Comparison of ENCODE assay signal across 17 mouse cellular contexts in the genomic region with DNA sequence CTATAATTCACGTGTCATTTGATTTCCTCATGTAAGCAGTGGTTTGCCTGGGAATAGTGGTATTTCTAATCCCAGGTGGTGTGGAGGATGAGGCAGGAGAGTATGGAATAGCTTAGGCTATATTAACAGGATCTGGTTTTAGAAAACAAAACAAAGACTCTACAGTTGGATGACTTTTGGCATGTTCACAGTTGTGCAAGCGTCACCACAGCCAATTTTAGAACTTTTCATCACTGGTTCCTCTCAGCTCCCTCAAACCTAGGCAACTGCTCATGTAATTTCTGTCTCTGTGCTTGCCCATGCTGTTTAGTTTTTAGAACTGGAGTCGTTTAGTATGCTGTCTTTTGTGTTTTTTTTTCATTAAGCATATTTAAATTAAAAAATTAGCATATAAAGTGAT. TPM values are rescaled to one million over a fixed set of nuclear protein-coding genes. Genes with fewer than 3 reads are reported as not detected.
DNase-seq lines count a peak whose midpoint lies in the region; ATAC-seq and TF ChIP-seq lines count a peak whose summit lies in the region.
"Had no signal": no experiment of that assay in that cellular context is flagged by ENCODE, and none has a peak within 500 bp of the region (broad histone marks: within the 10 kb centered on the region; RNA-seq: fewer than 3 reads in every experiment).

No protein-coding gene starts in this region.

- TF ChIP-seq EP300 in liver, postnatal 0 days (IDR thresholded peaks at IDR 0.05; ENCODE audit: low read depth) = no peak

- DNase-seq in heart, adult 11 months = peak; percentile 95
- DNase-seq in liver, postnatal 0 days = no peak
- DNase-seq in liver = no peak
- DNase-seq in B cell, adult 2 months = peak; percentile 58 to 67
- DNase-seq in thymus, postnatal 10 days (ENCODE audit: low spot score in 2 of 2) = no peak
- no peak for DNase-seq in spleen, postnatal 10 days (ENCODE audit: low spot score in 2 of 2)
- DNase-seq: adrenal gland, postnatal 14 days; cerebellum, adult 9-11 months; gastrocnemius, postnatal 14 days; heart, postnatal 36 days; left cerebral cortex, postnatal 4 days; thymus, postnatal 4 days had no signal

- WGBS in heart, embryonic 11.5 days (ENCODE audit: insufficient replicate concordance) = 77% methylated on average over 3 of the region's 3 CpGs
- 43% methylated on average over 3 of the region's 3 CpGs for WGBS in liver, postnatal 0 days (ENCODE audit: insufficient replicate concordance)

- no peak overlapping the region for H3K4me2 ChIP-seq in heart, embryonic 11.5 days
- H3K4me2 ChIP-seq in liver, postnatal 0 days (ENCODE audit: low read depth, low read length) = peak overlapping the region; percentile 38
- H3K4me2 ChIP-seq: lung, embryonic 15.5 days had no signal

- no peaks in the 10 kb centered on the region for H3K27me3 ChIP-seq in heart, embryonic 11.5 days (ENCODE audit: control insufficient read depth, insufficient read depth, low read length)
- no peaks in the 10 kb centered on the region for H3K27me3 ChIP-seq in liver, postnatal 0 days (ENCODE audit: insufficient read depth, low read length)
- no peaks in the 10 kb centered on the region for H3K27me3 ChIP-seq in megakaryocyte, embryonic 14.5 days (replicated peaks)
- H3K27me3 ChIP-seq: lung, embryonic 15.5 days had no signal

- H3K4me3 ChIP-seq in heart, embryonic 11.5 days (ENCODE audit: low read depth, low read length) = no peak overlapping the region
- H3K4me3 ChIP-seq in liver, postnatal 0 days (ENCODE audit: low read depth, low read length) = no peak overlapping the region
- peak overlapping the region; percentile 86 for H3K4me3 ChIP-seq in megakaryocyte, embryonic 14.5 days (replicated peaks)
- H3K4me3 ChIP-seq: forebrain, embryonic 10.5 days; lung, embryonic 15.5 days had no signal

- no peak overlapping the region for H3K9ac ChIP-seq in heart, embryonic 11.5 days (ENCODE audit: low read depth, low read length)
- no peak overlapping the region for H3K9ac ChIP-seq in liver, postnatal 0 days (replicated peaks)
- H3K9ac ChIP-seq: lung, embryonic 15.5 days had no signal

- H3K9me3 ChIP-seq in heart, embryonic 11.5 days (replicated peaks; ENCODE audit: control insufficient read depth, low read length) = no peaks in the 10 kb centered on the region
- no peaks in the 10 kb centered on the region for H3K9me3 ChIP-seq in liver, postnatal 0 days (ENCODE audit: low read length)
- no peaks in the 10 kb centered on the region for H3K9me3 ChIP-seq in megakaryocyte, embryonic 14.5 days
- H3K9me3 ChIP-seq: forebrain, embryonic 10.5 days; lung, embryonic 15.5 days had no signal

- H3K36me3 ChIP-seq in heart, embryonic 11.5 days (ENCODE audit: control insufficient read depth, insufficient read depth, low read length) = no peaks in the 10 kb centered on the region
- H3K36me3 ChIP-seq in liver, postnatal 0 days (replicated peaks; ENCODE audit: insufficient read depth, low read length) = no peaks in the 10 kb centered on the region
- peaks cover 29% of the 10 kb centered on the region for H3K36me3 ChIP-seq in megakaryocyte, embryonic 14.5 days (replicated peaks; ENCODE audit: low read length)
- H3K36me3 ChIP-seq: forebrain, embryonic 10.5 days; lung, embryonic 15.5 days had no signal

- no peak for ATAC-seq in heart, embryonic 11.5 days (replicated peaks; ENCODE audit: insufficient number of reproducible peaks, low FRiP score, low TSS enrichment)
- no peak for ATAC-seq in liver, postnatal 0 days
- ATAC-seq: CD4-positive, CD25-positive, alpha-beta regulatory T cell, adult 4 months had no signal

- no peak overlapping the region for H3K27ac ChIP-seq in heart, embryonic 11.5 days (ENCODE audit: low read depth, low read length)
- H3K27ac ChIP-seq in liver, postnatal 0 days (ENCODE audit: low read depth) = peak overlapping the region; percentile 56
- H3K27ac ChIP-seq: forebrain, embryonic 10.5 days; lung, embryonic 15.5 days had no signal

- H3K4me1 ChIP-seq in heart, embryonic 11.5 days (ENCODE audit: control insufficient read depth, insufficient read depth, low read length) = peaks cover 19% of the 10 kb centered on the region
- H3K4me1 ChIP-seq in liver, postnatal 0 days (ENCODE audit: insufficient read depth) = peaks cover 48% of the 10 kb centered on the region
- peaks cover 80% of the 10 kb centered on the region for H3K4me1 ChIP-seq in megakaryocyte, embryonic 14.5 days

- no peak for TF ChIP-seq CTCF in liver, postnatal 0 days (IDR thresholded peaks at IDR 0.05; ENCODE audit: low read depth)

RNA-seq across cellular contexts. Expression of a gene that starts 3.7 kb away (rescaled TPM):
- 22.2 and 24.2 TPM in 2 replicates for polyA plus RNA-seq in heart, embryonic 11.5 days (2014; fragmentation: Nextera tagmentation; extraction: Ambion mirVana)
- 8.3 and 9.1 TPM in 2 replicates for polyA plus RNA-seq in liver, postnatal 0 days (2015; fragmentation: Nextera tagmentation; extraction: Ambion mirVana)
- polyA plus RNA-seq in megakaryocyte, embryonic 14.5 days (2012; ENCODE audit: insufficient read depth, low replicate concordance) = 10.9 and 24.3 TPM in 2 replicates

RNA-seq across cellular contexts. Expression of a gene that starts 53.3 kb away (rescaled TPM):
- 1.2 and 1.5 TPM in 2 replicates for polyA plus RNA-seq in heart, embryonic 11.5 days (2014; fragmentation: Nextera tagmentation; extraction: Ambion mirVana)
- 0.17 and 0.42 TPM in 2 replicates for polyA plus RNA-seq in liver, postnatal 0 days (2015; fragmentation: Nextera tagmentation; extraction: Ambion mirVana)
- polyA plus RNA-seq in megakaryocyte, embryonic 14.5 days (2012; ENCODE audit: insufficient read depth, low replicate concordance) = not detected in 2 replicates

Comparison
In these comparisons a context has a peak if more than half of its experiments do, and no peak if none do; other contexts are left out.
1. DNase-seq: peak in heart, adult 11 months (single experiment) and B cell, adult 2 months (2 of 2); none in liver, postnatal 0 days (single experiment), liver (single experiment), thymus, postnatal 10 days (0 of 2) and spleen, postnatal 10 days (0 of 2).